8 mouse cellular contexts compared by ENCODE assay signal in genomic region chr17:15526304-15526703, GRCm38 (mm10). TPM values are rescaled to one million over a fixed set of nuclear protein-coding genes. Genes with fewer than 3 reads are reported as not detected.
DNase-seq lines count a peak whose midpoint lies in the region; ATAC-seq and TF ChIP-seq lines count a peak whose summit lies in the region.

No protein-coding gene starts in this region.

- peaks cover 5% of the 10 kb centered on the region for H3K79me2 ChIP-seq in myocyte (ENCODE audit: control insufficient read depth, insufficient read depth)

- 9% methylated on average over 10 of the region's 10 CpGs for WGBS in lung, embryonic 15.5 days

- H3K9ac ChIP-seq in lung, embryonic 15.5 days, result peak overlapping the region; percentile 80

- peak overlapping the region; percentile 27 for H3ac ChIP-seq in myocyte (ENCODE audit: control insufficient read depth, insufficient read length)

- peaks cover 30% of the 10 kb centered on the region for H3K36me3 ChIP-seq in lung, embryonic 15.5 days
- peaks cover 37% of the 10 kb centered on the region for H3K36me3 ChIP-seq in myocyte (ENCODE audit: control insufficient read depth, insufficient read depth)

- peak overlapping the region; percentile 89 for H3K4me2 ChIP-seq in lung, embryonic 15.5 days
- H3K4me2 ChIP-seq in myocyte (ENCODE audit: low read depth), result peak overlapping the region; percentile 87

- H3K4me1 ChIP-seq in lung, embryonic 15.5 days, result peaks cover 19% of the 10 kb centered on the region

- H3K9me3 ChIP-seq in lung, embryonic 15.5 days, result no peaks in the 10 kb centered on the region

- no peaks in the 10 kb centered on the region for H3K27me3 ChIP-seq in lung, embryonic 15.5 days
- no peaks in the 10 kb centered on the region for H3K27me3 ChIP-seq in myocyte (ENCODE audit: control insufficient read depth, insufficient read depth, insufficient read length)

- H3K4me3 ChIP-seq in lung, embryonic 15.5 days, result peak overlapping the region; percentile 68
- peak overlapping the region; percentile 48 for H3K4me3 ChIP-seq in myocyte

- no peak for DNase-seq in lung, postnatal 10 days
- peak; percentile 8 for DNase-seq in embryo, embryonic 9.5 days (ENCODE audit: extremely low spot score)
- DNase-seq in induced T-regulatory cell, adult 2 months (ENCODE audit: low read depth), result peak; percentile 26
- no peak for DNase-seq in adipocyte (ENCODE audit: low spot score)
- DNase-seq in layer of hippocampus, adult 9-11 months, result no peak
- no peak for DNase-seq in right cerebral cortex, adult 18-20 months

- H3K27ac ChIP-seq in lung, embryonic 15.5 days, result no peak overlapping the region

- ATAC-seq in lung, embryonic 15.5 days (ENCODE audit: borderline replicate concordance, extremely low read depth, low FRiP score, low TSS enrichment), result no peak

- TF ChIP-seq POLR2A in myocyte (IDR thresholded peaks at IDR 0.05; ENCODE audit: insufficient read length, low read depth), result no peak

TF ChIP-seq in myocyte, 11 proteins besides CTCF, POLR2A, EP300 and RAD21:
- no peak for TF ChIP-seq MYOG (IDR thresholded peaks at IDR 0.05; ENCODE audit: control insufficient read depth in 1 of 3, insufficient read depth in 1 of 3, insufficient read length in 2 of 3, low read depth in 2 of 3)
- peak; percentile 58 for TF ChIP-seq POLR2AphosphoS2 (IDR thresholded peaks at IDR 0.05; ENCODE audit: insufficient read length, low read depth)

RNA-seq across cellular contexts. Expression of gene Pdcd2, which starts 0.8 kb away (rescaled TPM):
- polyA plus RNA-seq in lung, embryonic 15.5 days (2015; fragmentation: Nextera tagmentation; extraction: Ambion mirVana), result 36.5 and 41.0 TPM in 2 replicates
- polyA plus RNA-seq in myocyte (2012; fragmentation: generic; extraction: Trizol), result 43.4 TPM

RNA-seq across cellular contexts. Expression of gene Tbp, which starts 26.6 kb away (rescaled TPM):
- 46.5 and 48.7 TPM in 2 replicates for polyA plus RNA-seq in lung, embryonic 15.5 days (2015; fragmentation: Nextera tagmentation; extraction: Ambion mirVana)
- polyA plus RNA-seq in myocyte (2012; fragmentation: generic; extraction: Trizol), result 12.2 TPM

RNA-seq across cellular contexts. Expression of gene Psmb1, which starts 26.8 kb away (rescaled TPM):
- 262 and 270 TPM in 2 replicates for polyA plus RNA-seq in lung, embryonic 15.5 days (2015; fragmentation: Nextera tagmentation; extraction: Ambion mirVana)
- 220 TPM for polyA plus RNA-seq in myocyte (2012; fragmentation: generic; extraction: Trizol)

RNA-seq across cellular contexts. Expression of gene Prdm9, which starts 37.9 kb away (rescaled TPM):
- 2.2 and 2.6 TPM in 2 replicates for polyA plus RNA-seq in lung, embryonic 15.5 days (2015; fragmentation: Nextera tagmentation; extraction: Ambion mirVana)
- polyA plus RNA-seq in myocyte (2012; fragmentation: generic; extraction: Trizol), result 1.2 TPM

Comparison
In these comparisons a context has a peak if more than half of its experiments do, and no peak if none do; other contexts are left out.
1. DNase-seq: peak in embryo, embryonic 9.5 days (single experiment) and induced T-regulatory cell, adult 2 months (single experiment); none in lung, postnatal 10 days (single experiment), adipocyte (single experiment), layer of hippocampus, adult 9-11 months (single experiment) and right cerebral cortex, adult 18-20 months (single experiment).